Mouse (Mus musculus): ENCODE data around the gene Mybph. TPM values are rescaled to one million over a fixed set of nuclear protein-coding genes. Genes with fewer than 3 reads are reported as not detected.

Gene Mybph
- polyA plus RNA-seq, 1 experiment from 2014 or later = 1.7 TPM

DNA sequence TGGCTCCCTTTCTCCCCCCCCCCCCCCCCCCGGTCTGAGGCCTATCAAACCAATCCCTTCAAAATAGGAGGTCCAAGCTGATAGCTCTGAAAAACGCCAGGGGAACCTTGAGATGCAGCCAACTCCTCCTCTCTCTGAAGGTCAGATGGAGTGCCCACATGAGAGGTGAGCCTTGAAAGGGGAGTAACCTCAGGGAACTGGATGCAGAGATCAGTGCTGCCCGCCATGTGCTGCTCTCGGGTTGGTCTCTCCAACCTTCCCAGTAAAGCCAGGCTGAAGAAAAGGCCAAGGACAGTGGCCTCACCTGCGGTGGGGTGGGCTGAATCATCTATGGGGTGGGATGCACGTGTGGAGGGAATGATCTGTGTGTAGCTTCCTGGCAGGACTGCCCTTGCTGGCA lies 19.1 kb downstream of the Mybph start:
- Histone ChIP-seq H3K27me3 (ENCODE audit: control insufficient read depth, insufficient read depth, low read depth, low read length) (no peaks in the 10 kb centered on the region; the same call in 1 of the 2 replicates), H3K4me3 (ENCODE audit: low read depth, low read length) (no peak overlapping the region), H3K9me3 (replicated peaks; ENCODE audit: control insufficient read depth, low read length) (no peaks in the 10 kb centered on the region), H3K4me1 (ENCODE audit: control insufficient read depth, low read depth, low read length) (peaks cover 4% of the 10 kb centered on the region), H3K4me2 (ENCODE audit: low read depth, low read length) (no peak overlapping the region), H3K36me3 (ENCODE audit: control insufficient read depth, insufficient read depth) (no peaks in the 10 kb centered on the region), H3K9ac (ENCODE audit: low read depth, low read length) (no peak overlapping the region), H3K27ac (ENCODE audit: low read length) (no peak overlapping the region)
- 51% methylated on average over 6 of the region's 6 CpGs for WGBS (ENCODE audit: insufficient replicate concordance)
- no peak for ATAC-seq (ENCODE audit: low read depth)

DNA sequence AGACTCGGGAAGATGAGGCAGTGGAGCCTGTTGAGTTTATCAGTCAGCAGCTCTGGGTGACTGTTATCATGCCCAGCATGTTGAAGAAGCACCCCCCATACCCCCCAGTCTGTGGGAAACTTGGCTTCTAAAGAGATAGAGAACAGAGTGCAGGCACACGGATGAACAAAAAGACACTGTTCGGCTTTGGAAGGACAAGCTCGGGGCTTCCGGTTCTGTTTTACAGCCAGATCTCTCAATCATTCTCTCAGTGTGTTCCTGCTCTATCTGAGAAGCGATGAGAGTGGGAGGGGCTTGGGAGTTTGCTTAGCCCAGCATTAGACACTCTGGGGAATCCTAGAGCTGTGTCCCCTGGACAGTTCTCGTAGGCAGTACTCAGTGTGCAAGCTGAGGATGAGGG lies 20.2 kb downstream of the Mybph start:
- Histone ChIP-seq H3K27ac (ENCODE audit: low read length) (no peak overlapping the region), H3K4me1 (ENCODE audit: control insufficient read depth, low read depth, low read length) (peaks cover 4% of the 10 kb centered on the region), H3K4me3 (ENCODE audit: low read depth, low read length) (no peak overlapping the region), H3K27me3 (ENCODE audit: control insufficient read depth, insufficient read depth, low read depth, low read length) (no peaks in the 10 kb centered on the region; the same call in 1 of the 2 replicates), H3K36me3 (ENCODE audit: control insufficient read depth, insufficient read depth) (no peaks in the 10 kb centered on the region), H3K4me2 (ENCODE audit: low read depth, low read length) (no peak overlapping the region), H3K9me3 (replicated peaks; ENCODE audit: control insufficient read depth, low read length) (no peaks in the 10 kb centered on the region), H3K9ac (ENCODE audit: low read depth, low read length) (no peak overlapping the region)
- ATAC-seq (ENCODE audit: low read depth) = peak; percentile 53
- 27% methylated on average over 7 of the region's 7 CpGs for WGBS (ENCODE audit: insufficient replicate concordance)

DNA sequence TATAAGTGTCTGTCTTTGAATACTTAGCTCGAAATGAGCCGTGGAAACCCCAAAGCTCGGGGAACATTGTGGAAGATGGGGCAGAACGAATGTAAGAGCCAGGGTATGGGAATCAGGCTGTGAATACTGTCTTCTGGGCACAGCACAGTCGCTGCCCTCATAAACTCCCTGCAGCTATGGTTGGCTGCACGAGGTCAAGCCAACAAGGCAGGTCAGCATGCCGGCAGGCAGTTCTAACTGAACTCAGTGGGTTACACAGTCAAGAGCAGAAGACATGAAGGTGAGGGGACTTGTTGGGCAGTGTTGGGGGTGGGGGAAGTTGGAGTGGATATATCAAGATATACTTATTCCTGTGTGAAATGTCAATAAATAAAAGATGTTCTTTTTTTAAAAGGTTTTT lies 21.8 kb downstream of the Mybph start:
- ATAC-seq (ENCODE audit: low read depth) = no peak
- no peak overlapping the region for H3K4me3 ChIP-seq (ENCODE audit: low read depth, low read length)
- H3K9ac ChIP-seq (ENCODE audit: low read depth, low read length) = no peak overlapping the region
- H3K4me2 ChIP-seq (ENCODE audit: low read depth, low read length) = no peak overlapping the region
- WGBS (ENCODE audit: insufficient replicate concordance) = 63% methylated on average over 7 of the region's 7 CpGs
- H3K36me3 ChIP-seq (ENCODE audit: control insufficient read depth, insufficient read depth) = no peaks in the 10 kb centered on the region
- peaks cover 4% of the 10 kb centered on the region for H3K4me1 ChIP-seq (ENCODE audit: control insufficient read depth, low read depth, low read length)
- no peaks in the 10 kb centered on the region; the same call in 1 of the 2 replicates for H3K27me3 ChIP-seq (ENCODE audit: control insufficient read depth, insufficient read depth, low read depth, low read length)
- H3K27ac ChIP-seq (ENCODE audit: low read length) = no peak overlapping the region
- no peaks in the 10 kb centered on the region for H3K9me3 ChIP-seq (replicated peaks; ENCODE audit: control insufficient read depth, low read length)

DNA sequence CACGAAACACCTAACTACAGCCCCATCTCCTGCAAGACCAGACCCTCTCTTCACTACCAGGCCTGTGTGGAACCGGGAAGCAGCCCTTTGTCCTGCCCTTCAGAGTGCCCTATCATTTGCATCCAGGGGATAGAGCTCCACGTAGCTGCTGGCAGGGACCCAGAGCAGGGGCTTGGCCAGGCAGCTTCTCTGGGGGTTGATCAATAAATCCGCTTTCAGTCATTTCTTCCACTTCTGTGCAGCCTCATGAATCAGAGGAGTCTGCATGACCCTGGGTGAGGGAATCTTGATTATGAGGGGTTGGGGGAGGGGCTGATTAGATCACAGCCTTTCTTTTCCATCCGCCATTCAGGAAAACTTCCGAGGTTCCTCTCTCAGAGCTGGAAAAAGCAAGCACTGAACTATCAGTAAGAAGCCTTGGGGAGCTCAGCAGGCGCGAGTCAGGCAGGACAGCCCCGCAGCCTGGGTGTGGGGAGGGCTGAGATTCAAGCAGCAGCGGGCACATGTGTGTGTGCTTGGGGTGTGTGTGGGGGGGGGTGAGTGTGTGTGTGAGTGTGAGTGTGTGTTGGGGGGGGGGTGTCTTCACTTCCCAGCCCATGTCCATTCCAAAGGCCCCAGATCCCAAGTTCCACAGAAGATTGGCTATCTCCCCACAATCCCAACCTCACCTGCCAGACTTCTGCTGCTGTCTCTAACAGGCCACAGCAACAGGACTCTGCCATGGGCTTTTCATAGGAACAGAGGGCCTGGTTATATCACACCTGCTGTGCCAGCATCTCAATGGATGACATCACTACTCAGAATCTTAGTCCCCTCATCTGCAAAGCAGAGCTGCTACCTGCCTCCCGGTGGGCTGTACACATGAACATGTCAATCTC lies 22.7 kb downstream of the Mybph start:
- Histone ChIP-seq H3K27ac (ENCODE audit: low read length) (no peak overlapping the region), H3K4me2 (ENCODE audit: low read depth, low read length) (no peak overlapping the region), H3K4me3 (ENCODE audit: low read depth, low read length) (no peak overlapping the region), H3K9ac (ENCODE audit: low read depth, low read length) (no peak overlapping the region), H3K4me1 (ENCODE audit: control insufficient read depth, low read depth, low read length) (peaks cover 4% of the 10 kb centered on the region), H3K27me3 (ENCODE audit: control insufficient read depth, insufficient read depth, low read depth, low read length) (no peaks in the 10 kb centered on the region; the same call in 1 of the 2 replicates), H3K9me3 (replicated peaks; ENCODE audit: control insufficient read depth, low read length) (no peaks in the 10 kb centered on the region), H3K36me3 (ENCODE audit: control insufficient read depth, insufficient read depth) (no peaks in the 10 kb centered on the region)
- 49% methylated on average over 11 of the region's 11 CpGs for WGBS (ENCODE audit: insufficient replicate concordance)
- no peak for ATAC-seq (ENCODE audit: low read depth)

DNA sequence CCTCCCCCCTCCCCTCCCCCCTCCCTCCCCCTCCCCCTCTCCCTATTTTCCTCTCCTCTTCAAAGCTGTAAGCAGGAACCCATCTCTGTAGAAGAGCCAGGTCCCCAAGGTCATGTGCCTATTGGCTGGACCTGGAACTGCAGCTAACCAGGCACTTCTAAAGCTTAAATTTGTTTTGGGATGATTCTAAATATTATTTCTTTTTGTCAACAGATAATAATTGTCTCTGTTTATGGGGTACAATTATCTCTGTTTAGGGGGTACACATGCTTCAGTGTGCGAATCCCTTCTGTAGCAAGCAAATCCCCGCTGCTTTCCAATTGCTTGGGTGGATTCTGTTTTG lies 23.4 kb downstream of the Mybph start:
- Histone ChIP-seq H3K4me2 (ENCODE audit: low read depth, low read length) (no peak overlapping the region), H3K27ac (ENCODE audit: low read length) (no peak overlapping the region), H3K9me3 (replicated peaks; ENCODE audit: control insufficient read depth, low read length) (no peaks in the 10 kb centered on the region), H3K27me3 (ENCODE audit: control insufficient read depth, insufficient read depth, low read depth, low read length) (no peaks in the 10 kb centered on the region; the same call in 1 of the 2 replicates), H3K36me3 (ENCODE audit: control insufficient read depth, insufficient read depth) (no peaks in the 10 kb centered on the region), H3K4me1 (ENCODE audit: control insufficient read depth, low read depth, low read length) (peaks cover 4% of the 10 kb centered on the region), H3K9ac (ENCODE audit: low read depth, low read length) (no peak overlapping the region), H3K4me3 (ENCODE audit: low read depth, low read length) (no peak overlapping the region)
- ATAC-seq (ENCODE audit: low read depth) = no peak
- 83% methylated on average over 2 of the region's 2 CpGs for WGBS (ENCODE audit: insufficient replicate concordance)

DNA sequence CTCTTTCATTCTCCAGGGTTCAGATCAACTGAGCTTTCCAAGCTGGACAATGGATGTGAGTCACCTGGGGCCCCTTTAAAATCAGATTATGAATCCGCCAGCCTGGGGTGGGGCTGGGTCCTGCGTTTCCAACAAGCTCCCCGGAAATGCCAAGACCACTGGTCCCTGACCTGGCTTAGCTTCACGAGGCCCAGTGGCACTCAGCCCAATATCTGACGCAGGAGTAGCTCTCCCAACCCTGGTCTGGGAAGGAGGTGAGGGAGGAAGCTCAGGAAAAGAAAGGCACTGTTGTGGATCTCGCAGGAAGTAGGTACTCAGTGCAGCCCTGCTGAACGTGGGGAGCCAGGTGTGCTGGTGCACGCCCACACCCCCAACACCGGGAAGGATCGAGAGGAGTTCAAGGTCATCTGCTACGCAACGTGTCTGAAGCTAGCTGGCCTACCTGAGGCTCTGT lies 23.8 kb downstream of the Mybph start:
- H3K4me1 ChIP-seq (ENCODE audit: control insufficient read depth, low read depth, low read length) = peaks cover 4% of the 10 kb centered on the region
- WGBS (ENCODE audit: insufficient replicate concordance) = 45% methylated on average over 12 of the region's 12 CpGs
- H3K9me3 ChIP-seq (replicated peaks; ENCODE audit: control insufficient read depth, low read length) = no peaks in the 10 kb centered on the region
- no peak overlapping the region for H3K4me3 ChIP-seq (ENCODE audit: low read depth, low read length)
- no peaks in the 10 kb centered on the region for H3K27me3 ChIP-seq (ENCODE audit: control insufficient read depth, insufficient read depth, low read depth, low read length)
- no peak overlapping the region for H3K9ac ChIP-seq (ENCODE audit: low read depth, low read length)
- ATAC-seq (ENCODE audit: low read depth) = 0 out of 2 replicates have a peak, but pooled peaks have one; percentile 28
- 0 out of 2 replicates have a peak overlapping the region, but pooled peaks have one; percentile 26 for H3K27ac ChIP-seq (ENCODE audit: low read length)
- H3K4me2 ChIP-seq (ENCODE audit: low read depth, low read length) = no peak overlapping the region
- no peaks in the 10 kb centered on the region for H3K36me3 ChIP-seq (ENCODE audit: control insufficient read depth, insufficient read depth)

DNA sequence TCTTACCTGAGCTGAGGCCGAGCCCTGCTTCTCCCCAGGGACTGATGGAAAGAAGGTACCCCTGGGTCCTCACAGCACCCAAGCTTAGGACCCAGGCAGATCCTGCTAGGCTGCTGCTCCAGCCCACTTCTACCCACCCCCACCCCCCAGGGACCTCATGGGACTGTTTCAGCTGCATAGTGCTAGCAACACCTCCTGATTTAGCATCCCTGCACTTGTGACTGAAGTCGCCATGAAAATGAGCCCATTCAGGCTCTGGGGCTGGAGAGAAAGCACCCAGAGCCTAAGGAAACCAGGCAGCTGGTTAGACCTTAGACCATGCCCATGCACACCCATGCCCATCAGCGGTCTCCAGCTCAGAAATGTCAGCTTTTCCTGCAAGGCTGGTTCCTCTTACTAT lies 24.7 kb downstream of the Mybph start:
- no peaks in the 10 kb centered on the region for H3K9me3 ChIP-seq (replicated peaks; ENCODE audit: control insufficient read depth, low read length)
- no peak overlapping the region for H3K4me3 ChIP-seq (ENCODE audit: low read depth, low read length)
- H3K4me2 ChIP-seq (ENCODE audit: low read depth, low read length) = no peak overlapping the region
- no peaks in the 10 kb centered on the region for H3K36me3 ChIP-seq (ENCODE audit: control insufficient read depth, insufficient read depth)
- WGBS (ENCODE audit: insufficient replicate concordance) = 50% methylated on average over 3 of the region's 3 CpGs
- H3K27ac ChIP-seq (ENCODE audit: low read length) = no peak overlapping the region
- H3K4me1 ChIP-seq (ENCODE audit: control insufficient read depth, low read depth, low read length) = peaks cover 2% of the 10 kb centered on the region
- H3K27me3 ChIP-seq (ENCODE audit: control insufficient read depth, insufficient read depth, low read depth, low read length) = no peaks in the 10 kb centered on the region
- H3K9ac ChIP-seq (ENCODE audit: low read depth, low read length) = no peak overlapping the region
- no peak for ATAC-seq (ENCODE audit: low read depth)

DNA sequence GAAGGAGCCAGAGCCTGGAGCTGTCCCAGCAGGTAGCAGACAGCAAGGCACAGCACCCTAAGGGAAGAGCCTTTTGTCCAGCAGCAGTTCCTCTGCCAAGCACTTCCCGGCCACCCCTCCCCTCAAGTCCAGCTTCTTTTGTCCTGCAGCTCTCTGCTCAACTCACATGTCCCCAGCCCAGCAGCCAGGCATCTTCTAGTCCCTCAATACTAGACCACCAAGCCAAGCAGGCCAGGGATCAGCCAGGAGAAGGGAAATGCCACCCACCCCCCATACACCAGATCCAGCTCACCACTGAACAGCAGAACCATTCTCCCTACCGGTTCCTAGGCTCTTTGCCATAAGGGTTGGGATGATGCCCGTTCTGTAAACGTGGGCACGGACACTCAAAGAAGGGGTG lies 26.4 kb downstream of the Mybph start:
- Histone ChIP-seq H3K4me1 (ENCODE audit: control insufficient read depth, low read depth, low read length) (no peaks in the 10 kb centered on the region; the same call in 1 of the 2 replicates), H3K9me3 (replicated peaks; ENCODE audit: control insufficient read depth, low read length) (no peaks in the 10 kb centered on the region), H3K27me3 (ENCODE audit: control insufficient read depth, insufficient read depth, low read depth, low read length) (no peaks in the 10 kb centered on the region), H3K36me3 (ENCODE audit: control insufficient read depth, insufficient read depth) (no peaks in the 10 kb centered on the region), H3K4me2 (ENCODE audit: low read depth, low read length) (no peak overlapping the region), H3K9ac (ENCODE audit: low read depth, low read length) (no peak overlapping the region), H3K4me3 (ENCODE audit: low read depth, low read length) (no peak overlapping the region), H3K27ac (ENCODE audit: low read length) (no peak overlapping the region)
- WGBS (ENCODE audit: insufficient replicate concordance) = 66% methylated on average over 5 of the region's 5 CpGs
- ATAC-seq (ENCODE audit: low read depth) = no peak

DNA sequence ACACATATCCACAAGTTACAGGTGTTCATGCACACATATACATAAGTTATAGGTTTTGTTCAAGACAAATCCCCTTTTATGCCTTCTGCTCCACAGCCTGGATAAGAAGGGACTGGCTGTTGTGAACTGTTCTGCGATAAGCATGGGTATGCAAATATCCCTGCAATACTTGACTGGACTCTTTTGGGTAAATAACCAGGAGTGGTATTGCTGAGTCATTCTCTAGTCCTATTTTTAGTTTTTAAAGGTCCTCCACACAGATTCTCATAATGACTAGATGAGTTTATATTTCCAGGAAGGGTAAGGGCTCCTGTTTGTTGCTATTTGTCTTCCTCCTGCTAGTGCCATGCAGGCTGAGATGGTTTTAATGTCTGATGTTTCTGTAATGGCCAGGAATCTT lies 27.9 kb downstream of the Mybph start:
- H3K36me3 ChIP-seq (ENCODE audit: control insufficient read depth, insufficient read depth) = no peaks in the 10 kb centered on the region
- WGBS (ENCODE audit: insufficient replicate concordance) = 40% methylated on average over 1 of the region's 1 CpGs
- H3K27ac ChIP-seq (ENCODE audit: low read length) = no peak overlapping the region
- no peak overlapping the region for H3K9ac ChIP-seq (ENCODE audit: low read depth, low read length)
- H3K27me3 ChIP-seq (ENCODE audit: control insufficient read depth, insufficient read depth, low read depth, low read length) = no peaks in the 10 kb centered on the region
- H3K4me3 ChIP-seq (ENCODE audit: low read depth, low read length) = no peak overlapping the region
- no peaks in the 10 kb centered on the region for H3K9me3 ChIP-seq (replicated peaks; ENCODE audit: control insufficient read depth, low read length)
- ATAC-seq (ENCODE audit: low read depth) = no peak
- H3K4me1 ChIP-seq (ENCODE audit: control insufficient read depth, low read depth, low read length) = no peaks in the 10 kb centered on the region; the same call in 1 of the 2 replicates
- no peak overlapping the region for H3K4me2 ChIP-seq (ENCODE audit: low read depth, low read length)

All from liver, embryonic 16.5 days (tissue).